Mouse (Mus musculus): ENCODE data around the gene Hspa12b. TPM values are rescaled to one million over a fixed set of nuclear protein-coding genes. Genes with fewer than 3 reads are reported as not detected.

The Hspa12b gene
- total and polyA plus RNA-seq, 3 experiments = 0.56 to 2.0 (median 1.7) TPM

GRCm38 (mm10) chr2:131145536-131145935, 18.5 kb downstream of the Hspa12b start:
- dilution Hi-C loops (cut with MboI; ENCODE audit: extremely low pct_ligation_motif_present, extremely low pct_unique_long_range_greater_than_20kb, low sequenced_read_pairs) = no loop called here

GRCm38 (mm10) chr2:131146193-131147042, 19.3 kb downstream of the Hspa12b start:
- 0 out of 4 replicates have a peak, but pooled peaks cover 0 to 2% of the 10 kb centered on the region in 2 experiments for H3K4me1 ChIP-seq (ENCODE audit: control insufficient read depth in 1 of 2, insufficient read depth in 2 of 2)
- in situ Hi-C loops (cut with MboI; ENCODE audit: low pct_ligation_motif_present, low pct_unique_long_range_greater_than_20kb, low sequenced_read_pairs) (no loop called here), dilution Hi-C loops (cut with MboI; ENCODE audit: extremely low pct_ligation_motif_present, extremely low pct_unique_long_range_greater_than_20kb, low sequenced_read_pairs) (no loop called here)
- no peak for TF ChIP-seq TBP (conservative IDR thresholded peaks at IDR 0.05; ENCODE audit: low read depth, low read length)
- TF ChIP-seq USF2 (conservative IDR thresholded peaks at IDR 0.05; ENCODE audit: low read depth, low read length) = no peak
- no peak for TF ChIP-seq ETS1 (conservative IDR thresholded peaks at IDR 0.05; ENCODE audit: low read depth, low read length)
- no peak for TF ChIP-seq MAZ (IDR thresholded peaks at IDR 0.05; ENCODE audit: low read depth, low read length)
- TF ChIP-seq IRF4 (IDR thresholded peaks at IDR 0.05; ENCODE audit: low read depth, low read length) = no peak
- no peak for TF ChIP-seq KAT2A (IDR thresholded peaks at IDR 0.05; ENCODE audit: insufficient replicate concordance, low read length)
- TF ChIP-seq EP300 (IDR thresholded peaks at IDR 0.05; ENCODE audit: low read length) = no peak
- no peak for TF ChIP-seq ELF1 (IDR thresholded peaks at IDR 0.05; ENCODE audit: low read depth, low read length)
- no peak for TF ChIP-seq MXI1 (IDR thresholded peaks at IDR 0.05; ENCODE audit: low read depth, low read length)
- TF ChIP-seq USF1 (IDR thresholded peaks at IDR 0.05; ENCODE audit: low read depth, low read length) = no peak
- TF ChIP-seq E2F4 (IDR thresholded peaks at IDR 0.05; ENCODE audit: insufficient replicate concordance, low read depth, low read length) = no peak
- DNase-seq (ENCODE audit: extremely low read depth) = no peak
- no peaks in the 10 kb centered on the region for H3K79me2 ChIP-seq (replicated peaks; ENCODE audit: control insufficient read depth, extremely low read depth, insufficient read depth, poor library complexity, severe bottlenecking)
- H3K9ac ChIP-seq (ENCODE audit: insufficient read depth, low read depth) = no peak overlapping the region
- H3K4me2 ChIP-seq (ENCODE audit: insufficient read depth, low read depth, poor library complexity, severe bottlenecking) = no peak overlapping the region
- H3K36me3 ChIP-seq (replicated peaks in 1 of 2; ENCODE audit: control insufficient read depth in 1 of 2, insufficient read depth in 1 of 2, low read length in 1 of 2) = peaks cover 45 to 93% of the 10 kb centered on the region in 2 experiments
- H3K27ac ChIP-seq (ENCODE audit: insufficient read depth, low read depth) = no peak overlapping the region
- H3K27me3 ChIP-seq (replicated peaks) = no peaks in the 10 kb centered on the region
- H3K9me3 ChIP-seq (replicated peaks; ENCODE audit: low read length) = no peaks in the 10 kb centered on the region
- H3K4me3 ChIP-seq (replicated peaks in 1 of 3; ENCODE audit: low read depth in 2 of 3, low read length in 2 of 3, poor library complexity in 1 of 3) = no peak overlapping the region

More at GRCm38 (mm10) chr2:131145536-131145935, 18.5 kb downstream of the Hspa12b start:
- Histone ChIP-seq H3K79me2 (replicated peaks; ENCODE audit: control insufficient read depth, extremely low read depth, insufficient read depth, poor library complexity, severe bottlenecking) (no peaks in the 10 kb centered on the region), H3K4me1 (ENCODE audit: control insufficient read depth in 1 of 2, insufficient read depth in 2 of 2) (0 out of 4 replicates have a peak, but pooled peaks cover 0 to 2% of the 10 kb centered on the region in 2 experiments), H3K27ac (ENCODE audit: insufficient read depth, low read depth) (no peak overlapping the region), H3K36me3 (replicated peaks in 1 of 2; ENCODE audit: control insufficient read depth in 1 of 2, insufficient read depth in 1 of 2, low read length in 1 of 2) (peaks cover 42 to 92% of the 10 kb centered on the region in 2 experiments), H3K9ac (ENCODE audit: insufficient read depth, low read depth) (no peak overlapping the region), H3K9me3 (replicated peaks; ENCODE audit: low read length) (no peaks in the 10 kb centered on the region), H3K27me3 (replicated peaks) (no peaks in the 10 kb centered on the region), H3K4me2 (ENCODE audit: insufficient read depth, low read depth, poor library complexity, severe bottlenecking) (no peak overlapping the region), H3K4me3 (replicated peaks in 1 of 3; ENCODE audit: low read depth in 2 of 3, low read length in 2 of 3, poor library complexity in 1 of 3) (no peak overlapping the region)
- in situ Hi-C loops (cut with MboI; ENCODE audit: low pct_ligation_motif_present, low pct_unique_long_range_greater_than_20kb, low sequenced_read_pairs) = no loop called here
- no peak for DNase-seq (ENCODE audit: extremely low read depth)
- TF ChIP-seq KAT2A (IDR thresholded peaks at IDR 0.05; ENCODE audit: insufficient replicate concordance, low read length) (no peak), ZKSCAN1 (IDR thresholded peaks at IDR 0.05; ENCODE audit: borderline replicate concordance, low read depth, low read length) (no peak), PAX5 (IDR thresholded peaks at IDR 0.05; ENCODE audit: low read length) (no peak), POLR2A (IDR thresholded peaks at IDR 0.05; ENCODE audit: low read depth, low read length) (no peak), MAX (IDR thresholded peaks at IDR 0.05; ENCODE audit: low read length) (no peak), ZNF384 (IDR thresholded peaks at IDR 0.05; ENCODE audit: low read depth, low read length) (no peak), MXI1 (IDR thresholded peaks at IDR 0.05; ENCODE audit: low read depth, low read length) (no peak), SMC3 (IDR thresholded peaks at IDR 0.05; ENCODE audit: low read depth, low read length) (no peak), USF1 (IDR thresholded peaks at IDR 0.05; ENCODE audit: low read depth, low read length) (no peak)
